Mouse (Mus musculus): ENCODE measurements around the gene Iqcc. TPM values are rescaled to one million over a fixed set of nuclear protein-coding genes. Genes with fewer than 3 reads are reported as not detected.

Iqcc gene
- polyA plus RNA-seq (2017; shearing (Covaris generic)), result 46.3 TPM

GRCm38 (mm10) chr4:129618786-129619691, at the start of gene Iqcc:
Iqcc (minus strand) TSS chr4:129619099.

GRCm38 (mm10) chr4:129640638-129641467, 22.0 kb upstream of the Iqcc start, which contains the start of gene Txlna:
Txlna (minus strand) TSS chr4:129641065.

GRCm38 (mm10) chr4:129623681-129624091, 4.8 kb upstream of the Iqcc start, which contains the start of gene Ccdc28b:
Ccdc28b (minus strand) TSS chr4:129623947.

GRCm38 (mm10) chr4:129614093-129614492, 4.8 kb downstream of the Iqcc start, which contains the start of gene Dcdc2b:
Dcdc2b (minus strand) TSS chr4:129614257.

GRCm38 (mm10) chr4:129600233-129601158, 18.4 kb downstream of the Iqcc start, which contains the start of the genes Eif3i and Tmem234:
Eif3i (minus strand) TSS chr4:129600648.
Tmem234 (plus strand) TSS chr4:129600668.

GRCm38 (mm10) chr4:129578466-129578865, 40.4 kb downstream of the Iqcc start, which contains the start of gene Fam167b:
Fam167b (minus strand) TSS chr4:129578549.

GRCm38 (mm10) chr4:129573430-129573829, 45.5 kb downstream of the Iqcc start, which contains the start of gene Lck:
Lck (minus strand) TSS chr4:129573641.

Other genes with a start within 250 kb of the Iqcc start
- gene Zbtb8a, start 241.0 kb downstream of the Iqcc start, polyA plus RNA-seq (2017; shearing (Covaris generic)), result 14.4 TPM
- 0.20 TPM for gene Zbtb8b, start 178.2 kb downstream of the Iqcc start, polyA plus RNA-seq (2017; shearing (Covaris generic))
- 45.1 TPM for gene Bsdc1, start 157.5 kb downstream of the Iqcc start, polyA plus RNA-seq (2017; shearing (Covaris generic))
- not detected for gene Tssk3, start 128.1 kb downstream of the Iqcc start, polyA plus RNA-seq (2017; shearing (Covaris generic))
- gene Fam229a, start 127.9 kb downstream of the Iqcc start, polyA plus RNA-seq (2017; shearing (Covaris generic)), result not detected
- gene Marcksl1, start 105.5 kb downstream of the Iqcc start, polyA plus RNA-seq (2017; shearing (Covaris generic)), result 13.5 TPM
- gene Hdac1, start 76.4 kb downstream of the Iqcc start, polyA plus RNA-seq (2017; shearing (Covaris generic)), result 379 TPM
- 1,731 TPM for gene Lck, start 45.5 kb downstream of the Iqcc start, polyA plus RNA-seq (2017; shearing (Covaris generic))
- 0.98 TPM for gene Fam167b, start 40.5 kb downstream of the Iqcc start, polyA plus RNA-seq (2017; shearing (Covaris generic))
- gene Eif3i, start 18.5 kb downstream of the Iqcc start, polyA plus RNA-seq (2017; shearing (Covaris generic)), result 188 TPM
- gene Tmem234, start 18.4 kb downstream of the Iqcc start, polyA plus RNA-seq (2017; shearing (Covaris generic)), result 244 TPM
- 9.3 TPM for gene Dcdc2b, start 4.8 kb downstream of the Iqcc start, polyA plus RNA-seq (2017; shearing (Covaris generic))
- gene Ccdc28b, start 4.8 kb upstream of the Iqcc start, polyA plus RNA-seq (2017; shearing (Covaris generic)), result 55.1 TPM
- gene Txlna, start 22.0 kb upstream of the Iqcc start, polyA plus RNA-seq (2017; shearing (Covaris generic)), result 96.9 TPM
- 25.8 TPM for gene Kpna6, start 53.7 kb upstream of the Iqcc start, polyA plus RNA-seq (2017; shearing (Covaris generic))
- 24.0 TPM for gene Tmem39b, start 77.7 kb upstream of the Iqcc start, polyA plus RNA-seq (2017; shearing (Covaris generic))
- gene Khdrbs1, start 123.2 kb upstream of the Iqcc start, polyA plus RNA-seq (2017; shearing (Covaris generic)), result 49.4 TPM
- gene Ptp4a2, start 192.1 kb upstream of the Iqcc start, polyA plus RNA-seq (2017; shearing (Covaris generic)), result 290 TPM